Mouse (Mus musculus) embryonic stem cell, embryonic (primary cell): ENCODE data around the gene C1qc.

ENCODE experiments used
- CTCF ChIA-PET, 4 experiments: fragments of 300-600 bp in 2 of 4; fragments of 350-600 bp in 2 of 4; sonication (Branson Sonifier 250); formaldehyde crosslinking; loops; one replicate each; lab custom pipeline; 2022; ENCODE audit warnings: inconsistent platforms in 2 of 4; lab: Charles Lee
- POLR2A ChIA-PET, 4 experiments: fragments of 300-600 bp in 2 of 4; fragments of 350-600 bp in 2 of 4; sonication (Branson Sonifier 250); formaldehyde crosslinking; loops; one replicate each; lab custom pipeline; 2022; ENCODE audit warnings: antibody characterized with exemption in 4 of 4, inconsistent platforms in 1 of 4; lab: Charles Lee

Gene C1qc

DNA sequence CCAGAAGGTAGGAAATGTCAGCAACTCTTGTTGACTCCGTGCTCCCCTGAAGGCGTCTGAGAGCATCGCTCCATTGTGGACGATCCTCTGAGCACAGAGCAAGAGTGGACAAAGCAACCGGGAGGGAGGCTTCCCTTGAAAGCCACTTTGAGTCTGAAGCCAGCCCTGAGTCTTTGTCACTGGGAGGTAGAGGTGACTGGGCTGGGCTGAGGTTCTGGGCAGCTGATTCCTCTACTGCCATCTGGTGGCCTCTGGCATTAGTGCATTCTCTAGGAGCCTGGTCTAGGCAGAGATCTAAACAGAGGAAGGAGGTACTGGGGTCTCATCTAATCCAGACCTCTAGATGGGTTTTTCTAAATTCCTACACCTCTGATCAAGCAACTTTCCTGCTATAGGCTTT is 51.8 kb downstream of the C1qc start:
- POLR2A ChIA-PET, result interaction anchor here in 1 of 4 experiments (1.5 kb wide), 1 partner anchor 174 kb away, joined by 3 read pairs; no protein-coding TSS in a partner anchor
- CTCF ChIA-PET, result interaction anchor here (0.6 to 2.7 kb wide), 20 partner anchors 11 to 191 kb away, joined by 3 to 13 read pairs (median 4); no protein-coding TSS in a partner anchor
